Mouse (Mus musculus): Measurements from ENCODE around the gene Uggt2.

DNA sequence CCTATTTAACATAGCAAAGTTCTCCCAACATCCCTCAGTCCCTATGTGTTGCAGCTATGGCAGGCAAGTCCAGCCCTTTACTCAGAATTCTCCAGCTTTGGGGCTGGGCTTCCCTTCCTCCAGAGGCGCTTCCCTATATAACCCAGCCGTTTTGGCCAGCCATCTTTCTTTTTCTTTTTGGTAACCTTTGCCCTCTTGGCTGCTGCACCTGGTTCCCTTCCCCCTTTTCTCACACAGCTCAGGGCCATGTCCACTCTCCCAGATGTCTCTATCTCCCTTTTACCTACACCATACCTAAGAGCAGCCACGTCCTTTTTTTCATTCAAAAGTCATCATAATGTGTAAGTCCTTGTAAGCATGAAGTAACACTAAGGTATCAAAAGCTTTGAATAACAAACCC is 163.0 kb downstream of the Uggt2 start:
- TF ChIP-seq CTCF (IDR thresholded peaks at IDR 0.05; ENCODE audit: low read depth, low read length) (no peak), POLR2A (IDR thresholded peaks at IDR 0.05; ENCODE audit: extremely low read depth, insufficient read depth, low read length) (no peak)
